Mouse (Mus musculus) large intestine, adult 2 months (tissue): Measurements from ENCODE around the gene Insr. TPM values are rescaled to one million over a fixed set of nuclear protein-coding genes. Genes with fewer than 3 reads are reported as not detected.

Experiments used
- DNase-seq: peaks from one replicate; pipeline ENCODE4 v3.0.0-alpha.2; 2012; ENCODE audit warnings: low read depth, low spot score
- WGBS: fragments of 180-500 bp; shearing (Covaris S2); methylation state at CpG from one replicate; pipeline ENCODE4 v1.1.7; 2018; 5-methylcytosine and 5-hydroxymethylcytosine counted together
- polyA plus RNA-seq: library from polyadenylated mRNA; depleted of rRNA; stranded (reverse); fragments of >200 nt; gene quantifications from 2 replicates; pipeline ENCODE4 v1.2.3, GENCODE M21; 2012

Gene Insr
- polyA plus RNA-seq, 1 experiment = 4.5 TPM

DNA sequence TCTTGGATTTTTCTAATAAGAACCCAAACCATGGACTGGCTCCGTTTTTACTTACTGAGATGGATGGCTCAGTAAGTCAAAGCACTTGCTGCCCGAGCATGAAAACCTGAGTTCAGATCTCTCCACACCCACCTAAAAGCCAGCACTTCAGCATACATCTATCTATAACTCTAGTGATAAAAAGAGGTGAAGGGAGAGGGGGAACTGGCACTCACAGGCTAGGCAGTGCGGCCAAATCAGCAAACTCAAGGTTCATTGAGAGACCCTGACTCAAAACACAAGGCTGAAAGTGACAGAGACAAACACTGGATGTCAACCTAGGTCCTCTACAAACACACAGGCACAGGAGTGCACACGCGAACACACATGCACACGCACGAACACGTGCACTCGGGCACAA is 2.2 kb downstream of the Insr start:
- DNase-seq = no peak
- 90% methylated on average over 9 of the region's 9 CpGs for WGBS

DNA sequence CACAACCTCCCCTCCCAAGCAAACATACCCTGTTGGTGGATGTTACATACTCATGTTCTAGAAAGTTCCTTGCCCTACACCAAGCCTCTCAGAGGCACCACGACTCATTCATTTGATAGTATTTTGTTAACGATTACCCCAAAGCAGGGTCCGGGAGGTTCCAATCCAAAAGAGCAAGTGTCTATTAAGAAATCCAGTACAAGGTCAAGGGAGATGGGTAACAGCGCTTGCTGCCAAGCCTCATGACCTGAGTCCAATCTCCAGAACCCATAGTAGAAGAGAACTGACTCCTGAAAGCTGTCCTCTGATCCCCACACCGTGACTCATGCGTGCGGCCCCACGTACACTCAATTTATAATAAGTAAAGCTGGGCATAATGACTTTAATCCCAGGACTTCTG is 3.4 kb downstream of the Insr start:
- 82% methylated on average over 8 of the region's 8 CpGs for WGBS

DNA sequence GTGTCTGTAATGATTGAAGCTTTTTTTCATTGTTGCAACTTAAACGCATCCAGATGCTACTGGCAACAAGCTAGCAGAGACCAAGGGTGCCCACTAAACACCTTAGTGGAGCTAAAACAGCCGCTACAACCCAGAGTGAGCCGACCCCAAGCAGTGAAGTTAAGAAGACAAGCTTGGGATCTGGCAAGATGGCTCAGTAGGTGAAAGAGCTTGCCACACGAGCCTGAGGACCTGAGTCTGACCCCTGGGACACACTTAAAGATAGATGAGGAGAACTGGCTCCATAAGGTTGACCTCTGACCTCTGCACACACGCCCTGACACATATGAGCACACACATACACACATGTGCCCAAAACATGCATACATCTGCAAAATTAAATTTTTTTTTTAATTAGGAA is 4.2 kb downstream of the Insr start:
- no peak for DNase-seq
- WGBS = 70% methylated on average over 5 of the region's 5 CpGs

More for the DNA sequence above, 3.4 kb downstream of the Insr start:
- DNase-seq = no peak

DNA sequence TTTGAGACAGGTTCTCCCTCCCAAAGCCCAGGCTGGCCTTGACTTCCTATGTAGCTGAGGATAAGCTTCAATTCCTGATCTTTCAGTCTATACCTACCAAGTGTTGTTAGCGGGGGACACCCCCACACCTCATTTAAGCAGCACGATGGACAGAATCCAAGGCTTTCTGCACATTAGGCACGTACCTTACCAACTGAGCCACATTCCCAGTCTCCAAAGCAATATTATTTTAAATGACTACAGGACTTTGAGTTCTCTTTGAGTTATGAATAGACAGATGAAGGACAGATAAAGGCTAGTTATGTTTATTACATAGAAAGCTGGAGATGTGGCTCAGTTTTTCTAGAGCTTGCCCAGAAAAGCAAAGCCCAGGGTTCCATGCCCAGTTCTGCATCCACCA is 5.6 kb downstream of the Insr start:
- WGBS = 85% methylated on average over 3 of the region's 3 CpGs

GRCm38 (mm10) chr8:3267449-3267761 is 12.0 kb downstream of the Insr start:
- 75% methylated on average over 3 of the region's 3 CpGs for WGBS
- DNase-seq = no peak

More for the DNA sequence above, 5.6 kb downstream of the Insr start:
- no peak for DNase-seq

DNA sequence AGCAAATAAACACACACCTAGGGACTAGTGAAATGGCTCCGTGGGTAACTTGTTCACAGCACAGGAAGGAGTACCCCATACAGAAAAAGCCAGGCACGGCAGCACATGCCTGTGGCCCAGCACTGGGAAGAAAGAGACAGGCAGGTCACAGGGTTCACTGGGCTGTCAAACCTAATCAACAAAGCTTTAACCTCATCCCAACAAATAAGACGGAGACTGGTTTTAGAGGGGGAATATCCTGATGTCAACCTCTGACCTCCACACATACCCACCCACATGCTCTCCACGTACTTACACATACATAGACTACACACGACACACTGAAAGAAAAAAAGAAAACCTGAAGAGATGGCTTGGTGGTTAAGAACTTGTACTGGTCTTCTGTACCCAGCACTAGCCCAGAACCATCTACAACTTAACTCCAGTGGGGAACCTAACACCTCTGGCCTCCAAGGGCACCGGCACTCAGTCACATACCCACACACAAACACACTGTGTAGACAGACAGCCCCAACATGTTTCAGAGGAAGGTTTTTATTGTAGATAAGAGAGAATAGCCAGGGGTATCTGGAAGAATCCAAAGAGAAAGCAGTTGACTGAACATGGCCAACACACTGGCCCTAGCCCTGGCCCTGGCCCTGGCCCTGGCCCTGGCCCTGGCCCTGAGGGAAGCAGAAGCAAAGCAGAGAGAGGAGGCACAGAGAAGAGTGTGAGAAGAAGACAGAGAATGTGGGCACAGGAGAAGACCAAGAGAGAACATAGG is 12.6 kb downstream of the Insr start:
- DNase-seq = no peak
- 84% methylated on average over 6 of the region's 6 CpGs for WGBS

DNA sequence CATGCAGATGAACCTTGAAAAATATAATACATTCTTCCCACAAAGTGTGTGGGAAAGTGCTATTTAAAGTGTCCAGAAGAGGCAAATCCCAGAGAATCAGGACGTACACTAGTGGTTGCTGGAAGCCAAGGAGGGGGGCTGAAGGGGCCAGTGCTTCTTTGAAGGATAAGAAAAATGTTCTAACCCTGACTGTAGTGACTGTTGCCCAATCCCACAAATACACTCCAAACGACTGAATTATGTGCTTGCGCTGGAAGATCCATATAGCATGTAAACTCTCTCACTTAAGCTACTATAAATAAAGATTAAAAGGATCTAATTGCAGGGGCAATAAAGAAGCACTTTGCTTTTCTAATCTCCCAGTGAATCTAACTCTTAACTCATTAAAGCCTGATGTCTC is 14.2 kb downstream of the Insr start:
- 24% methylated on average over 3 of the region's 3 CpGs for WGBS
- DNase-seq = no peak

DNA sequence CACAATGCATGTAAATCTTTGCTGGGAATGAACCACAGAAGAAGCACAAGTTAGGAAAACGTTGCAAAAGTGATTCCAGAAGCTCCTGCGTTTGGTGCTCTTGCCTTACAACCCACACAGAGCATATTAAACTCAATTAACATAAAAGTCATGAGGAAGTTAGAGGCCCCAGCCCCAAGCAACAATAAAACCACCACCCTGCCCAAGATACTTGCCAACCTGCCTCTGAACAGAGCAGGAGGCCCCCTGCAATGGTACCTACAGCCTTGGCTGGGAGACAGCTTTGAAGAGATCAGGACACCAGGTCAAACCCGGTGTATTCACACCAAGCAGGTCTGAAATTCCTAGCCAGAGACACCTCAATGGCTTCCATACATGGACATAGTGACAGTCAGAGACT is 16.6 kb downstream of the Insr start:
- WGBS = 26% methylated on average over 3 of the region's 3 CpGs

DNA sequence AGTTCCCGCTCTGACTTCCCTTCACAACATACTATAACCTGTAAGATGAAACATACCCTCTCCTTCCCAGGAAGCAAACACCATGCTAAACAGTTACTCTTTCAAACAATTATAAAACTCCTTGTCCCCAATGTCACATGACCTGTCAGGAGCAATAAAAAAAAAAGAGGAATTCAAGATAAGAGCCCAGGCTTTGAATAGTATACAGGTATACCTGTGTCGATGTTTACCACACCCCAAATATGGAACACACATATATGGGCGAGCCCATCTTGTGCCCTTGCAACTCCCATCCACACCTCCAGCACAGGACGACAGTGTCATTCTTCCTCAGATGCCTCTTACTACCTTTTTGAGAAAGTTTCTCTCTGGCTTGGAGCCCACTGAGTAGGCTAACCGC is 18.3 kb downstream of the Insr start:
- no peak for DNase-seq
- 48% methylated on average over 5 of the region's 5 CpGs for WGBS

More for the DNA sequence above, 16.6 kb downstream of the Insr start:
- no peak for DNase-seq

DNA sequence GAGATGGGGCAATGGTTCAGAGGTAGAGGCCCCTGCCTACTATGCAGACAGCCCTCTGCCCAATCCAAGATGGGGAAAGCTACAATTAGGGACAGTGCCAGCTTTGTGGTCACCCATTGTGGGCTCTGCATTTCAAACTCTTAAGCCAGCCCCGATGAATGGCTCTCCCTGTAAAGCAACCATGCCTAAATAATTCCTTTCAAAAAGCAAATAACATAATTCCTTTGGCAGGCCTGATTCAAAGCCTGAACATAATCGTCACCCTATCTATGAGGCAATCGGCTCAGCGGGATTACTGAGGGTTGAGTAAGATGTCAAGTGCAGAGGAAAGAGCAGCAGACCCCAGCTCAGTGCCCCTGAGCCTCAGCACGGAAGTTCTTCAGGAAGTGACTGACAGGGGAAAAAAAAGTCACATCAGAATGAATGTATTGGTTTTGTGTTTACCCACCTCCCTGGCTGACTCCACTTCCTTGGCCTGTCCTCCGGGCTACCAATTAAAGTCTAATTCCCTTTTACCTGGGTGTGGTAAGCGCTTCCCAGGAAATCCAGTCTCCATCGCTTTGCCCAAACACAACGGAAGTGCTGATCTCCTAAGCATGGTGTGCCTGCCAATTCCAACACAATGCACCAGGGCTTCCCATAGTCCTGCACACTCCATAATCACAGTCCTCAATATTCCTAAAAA is 19.1 kb downstream of the Insr start:
- 21% methylated on average over 9 of the region's 9 CpGs for WGBS
- DNase-seq = no peak

GRCm38 (mm10) chr8:3256147-3256940 is 23.1 kb downstream of the Insr start:
- DNase-seq = no peak
- 53% methylated on average over 5 of the region's 5 CpGs for WGBS

- WGBS = 22% methylated on average over 1 of the region's 1 CpGs
- peak; percentile 87 for DNase-seq
These were observed 24.1 kb downstream of the Insr start for GRCm38 (mm10) chr8:3255321-3255720.

- 20% methylated on average over 4 of the region's 4 CpGs for WGBS
- no peak for DNase-seq
These were observed 26.2 kb downstream of the Insr start for GRCm38 (mm10) chr8:3253179-3253578.

GRCm38 (mm10) chr8:3252665-3253064 is 26.8 kb downstream of the Insr start:
- no peak for DNase-seq
- WGBS = 32% methylated on average over 6 of the region's 6 CpGs

GRCm38 (mm10) chr8:3251101-3251500 is 28.3 kb downstream of the Insr start:
- 97% methylated on average over 3 of the region's 3 CpGs for WGBS
- no peak for DNase-seq

DNA sequence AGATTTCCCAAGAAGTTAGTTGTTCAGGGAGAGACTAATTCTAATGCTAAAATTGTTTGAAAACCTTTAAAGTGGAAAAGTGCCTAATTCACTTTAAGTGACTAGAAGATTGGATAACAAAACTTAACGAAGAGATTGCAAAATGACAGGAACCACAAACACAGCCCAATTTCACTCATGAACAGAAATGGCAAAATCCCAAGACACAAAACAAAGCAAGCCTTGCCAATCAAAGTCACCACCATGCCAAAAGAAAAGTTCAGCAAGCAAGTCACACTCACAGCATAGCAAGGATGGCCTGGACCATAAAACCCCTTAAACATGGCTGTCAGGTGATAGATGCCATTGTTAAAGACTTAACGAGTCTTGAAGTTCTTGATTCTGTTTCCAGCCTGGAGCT is 29.5 kb downstream of the Insr start:
- WGBS = 51% methylated on average over 2 of the region's 2 CpGs

DNA sequence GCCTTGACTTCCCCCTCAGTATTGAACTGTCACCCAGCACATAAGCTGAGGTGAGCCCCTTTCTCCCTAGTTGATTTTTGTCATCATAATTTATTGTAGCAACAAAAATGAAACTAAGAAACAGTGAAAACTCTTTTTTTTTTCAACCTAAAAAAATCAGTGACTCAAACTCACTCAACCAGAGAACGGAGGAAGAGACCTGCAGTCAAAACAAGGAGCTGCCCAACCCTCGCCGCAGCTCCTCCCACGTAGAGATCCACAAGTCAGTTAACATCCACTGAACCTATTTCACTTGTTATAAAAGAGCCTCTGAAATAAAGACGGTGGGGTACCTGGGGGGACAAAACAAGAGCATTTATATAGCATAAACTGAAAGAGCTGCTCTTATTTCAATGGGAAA is 30.7 kb downstream of the Insr start:
- 84% methylated on average over 5 of the region's 5 CpGs for WGBS
- no peak for DNase-seq

More for the DNA sequence above, 29.5 kb downstream of the Insr start:
- DNase-seq = no peak

DNA sequence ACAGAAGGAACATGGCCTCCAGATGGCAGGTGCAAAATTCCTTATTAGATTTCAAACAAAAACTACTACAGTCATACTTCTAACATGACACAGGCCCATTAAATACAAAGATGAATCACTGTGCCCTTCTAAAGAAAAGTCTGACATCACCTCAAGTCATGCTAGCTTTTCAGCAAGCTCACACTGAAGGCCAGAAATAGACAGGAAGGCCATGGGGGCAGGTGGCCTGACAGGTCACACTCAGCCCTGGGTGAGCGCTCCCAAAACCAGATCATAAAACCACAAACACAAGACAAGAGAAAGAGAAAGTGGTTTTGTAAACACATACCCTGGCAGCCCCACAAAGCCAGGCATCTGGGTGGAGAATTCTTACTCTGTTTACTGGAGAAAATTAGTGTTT is 32.3 kb downstream of the Insr start:
- WGBS = 33% methylated on average over 1 of the region's 1 CpGs
- no peak for DNase-seq

DNA sequence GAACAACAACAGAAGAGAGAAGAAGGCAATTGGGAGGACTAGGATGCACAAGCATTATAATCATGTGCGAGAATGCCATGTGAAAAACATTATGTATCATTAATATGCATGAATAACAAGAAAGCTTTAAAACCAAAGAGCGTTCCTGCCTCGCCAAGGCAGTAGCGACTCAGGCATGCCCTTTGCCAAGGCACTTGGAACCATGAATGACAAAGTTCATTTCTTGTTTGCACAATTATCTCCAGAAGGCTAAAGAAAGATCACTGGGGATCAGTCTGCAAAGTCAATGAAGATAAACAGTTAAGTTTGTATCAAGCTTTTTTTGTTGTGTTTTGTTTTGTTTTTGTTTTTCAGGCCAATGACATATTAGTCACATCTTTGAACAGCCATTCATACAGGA is 36.2 kb downstream of the Insr start:
- WGBS = 53% methylated on average over 4 of the region's 4 CpGs
- DNase-seq = no peak

- DNase-seq = no peak
These were observed 38.7 kb downstream of the Insr start for GRCm38 (mm10) chr8:3240725-3241124.

DNA sequence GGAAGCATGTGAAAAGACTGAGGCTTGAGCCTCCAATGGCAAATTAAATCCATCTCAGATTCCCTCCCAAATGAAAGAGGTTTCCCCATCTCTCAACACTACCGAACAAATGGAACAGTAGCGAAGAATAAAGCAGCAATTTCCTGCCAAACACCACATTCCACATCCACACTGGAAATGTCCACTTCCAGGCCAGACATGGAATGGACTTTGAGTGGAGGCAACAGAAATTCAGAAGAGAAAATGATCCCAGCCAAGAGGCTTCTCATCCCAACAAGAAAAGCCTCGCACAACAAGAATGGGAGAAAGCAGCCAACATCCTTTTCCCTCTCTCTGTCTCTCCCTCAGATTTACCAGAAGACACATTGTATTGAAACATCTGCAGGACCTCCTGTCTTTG is 39.8 kb downstream of the Insr start:
- no peak for DNase-seq
- WGBS = 68% methylated on average over 3 of the region's 3 CpGs

More at GRCm38 (mm10) chr8:3240725-3241124, 38.7 kb downstream of the Insr start:
- WGBS = 96% methylated on average over 3 of the region's 3 CpGs
